ENCODE assay signal across 15 mouse cellular contexts in genomic region chr15:11794632-11795031, GRCm38 (mm10).
DNase-seq lines count a peak whose midpoint lies in the region; ATAC-seq lines count a peak whose summit lies in the region.
"Had no signal": no experiment of that assay in that cellular context is flagged by ENCODE, and none has a peak within 500 bp of the region (broad histone marks: within the 10 kb centered on the region; RNA-seq: fewer than 3 reads in every experiment).

No protein-coding gene starts in this region.

- peak; percentile 40; the same call in 1 of the 2 replicates for ATAC-seq in limb, embryonic 13.5 days (ENCODE audit: low FRiP score, low read depth)
- ATAC-seq: forebrain, embryonic 15.5 days; hindbrain, postnatal 0 days had no signal

- H3K4me1 ChIP-seq in limb, embryonic 13.5 days, result no peaks in the 10 kb centered on the region
- H3K4me1 ChIP-seq in limb, embryonic 10.5 days, result no peaks in the 10 kb centered on the region
- peaks cover 3% of the 10 kb centered on the region; the same call in 1 of the 2 replicates for H3K4me1 ChIP-seq in embryonic facial prominence, embryonic 10.5 days
- H3K4me1 ChIP-seq: forebrain, embryonic 15.5 days; neural tube, embryonic 12.5 days had no signal

- no peak overlapping the region for H3K9ac ChIP-seq in limb, embryonic 13.5 days
- H3K9ac ChIP-seq: forebrain, embryonic 15.5 days; neural tube, embryonic 12.5 days had no signal

- no peaks in the 10 kb centered on the region for H3K36me3 ChIP-seq in limb, embryonic 13.5 days
- H3K36me3 ChIP-seq in limb, embryonic 10.5 days, result no peaks in the 10 kb centered on the region
- H3K36me3 ChIP-seq in embryonic facial prominence, embryonic 10.5 days (replicated peaks), result no peaks in the 10 kb centered on the region
- H3K36me3 ChIP-seq: forebrain, embryonic 15.5 days; neural tube, embryonic 12.5 days had no signal

- H3K9me3 ChIP-seq in limb, embryonic 13.5 days, result no peaks in the 10 kb centered on the region
- no peaks in the 10 kb centered on the region for H3K9me3 ChIP-seq in limb, embryonic 10.5 days (replicated peaks)
- H3K9me3 ChIP-seq in embryonic facial prominence, embryonic 10.5 days, result no peaks in the 10 kb centered on the region
- H3K9me3 ChIP-seq: forebrain, embryonic 15.5 days; neural tube, embryonic 12.5 days had no signal

- no peaks in the 10 kb centered on the region for H3K27me3 ChIP-seq in limb, embryonic 13.5 days
- H3K27me3 ChIP-seq in limb, embryonic 10.5 days (ENCODE audit: low read depth, poor library complexity, severe bottlenecking), result no peaks in the 10 kb centered on the region
- H3K27me3 ChIP-seq in embryonic facial prominence, embryonic 10.5 days (replicated peaks; ENCODE audit: low read depth, poor library complexity, severe bottlenecking), result no peaks in the 10 kb centered on the region
- H3K27me3 ChIP-seq: forebrain, embryonic 15.5 days; neural tube, embryonic 12.5 days had no signal

- DNase-seq in limb, embryonic 10.5 days (ENCODE audit: low spot score), result no peak
- DNase-seq in embryonic facial prominence, embryonic 10.5 days (ENCODE audit: low spot score), result peak; percentile 20
- DNase-seq in kidney, adult 9 months, result peak; percentile 7
- DNase-seq in kidney, postnatal 4 days, result peak; percentile 44 to 66
- no peak for DNase-seq in cerebellum, adult 11-12 months
- no peak for DNase-seq in heart, postnatal 14 days
- DNase-seq in frontal cortex, postnatal 10 days (ENCODE audit: low spot score in 2 of 2), result no peak
- DNase-seq: cerebellum, postnatal 36 days; liver; lung, adult 18-20 months had no signal

- intact Hi-C loops in heart, postnatal 14 days (cut with DNase I), result no loop called here

- H3K4me3 ChIP-seq in limb, embryonic 13.5 days, result no peak overlapping the region
- no peak overlapping the region for H3K4me3 ChIP-seq in limb, embryonic 10.5 days
- no peak overlapping the region for H3K4me3 ChIP-seq in embryonic facial prominence, embryonic 10.5 days
- H3K4me3 ChIP-seq: forebrain, embryonic 15.5 days; left cerebral cortex, adult 2 months; neural tube, embryonic 12.5 days had no signal

- H3K4me2 ChIP-seq in limb, embryonic 13.5 days (replicated peaks), result no peak overlapping the region
- H3K4me2 ChIP-seq: forebrain, embryonic 15.5 days; neural tube, embryonic 12.5 days had no signal

- 26% methylated on average over 2 of the region's 2 CpGs for WGBS in limb, embryonic 13.5 days
- 31% methylated on average over 2 of the region's 2 CpGs for whole genome bisulfite sequencing in limb, embryonic 10.5 days
- WGBS in embryonic facial prominence, embryonic 10.5 days, result 22% methylated on average over 2 of the region's 2 CpGs

- no peak overlapping the region for H3K27ac ChIP-seq in limb, embryonic 13.5 days
- H3K27ac ChIP-seq in limb, embryonic 10.5 days, result no peak overlapping the region
- H3K27ac ChIP-seq in embryonic facial prominence, embryonic 10.5 days (replicated peaks), result no peak overlapping the region
- H3K27ac ChIP-seq: forebrain, embryonic 15.5 days; hindbrain, postnatal 0 days; left cerebral cortex, adult 2 months; neural tube, embryonic 12.5 days had no signal

Comparison
In these comparisons a context has a peak if more than half of its experiments do, and no peak if none do; other contexts are left out.
1. DNase-seq: peak in embryonic facial prominence, embryonic 10.5 days (single experiment), kidney, adult 9 months (single experiment) and kidney, postnatal 4 days (2 of 2); none in limb, embryonic 10.5 days (single experiment), cerebellum, adult 11-12 months (single experiment), heart, postnatal 14 days (0 of 2) and frontal cortex, postnatal 10 days (0 of 2).